14 mouse cellular contexts compared by ENCODE assay signal in genomic region chr12:108785161-108785560, GRCm38 (mm10). TPM values are rescaled to one million over a fixed set of nuclear protein-coding genes. Genes with fewer than 3 reads are reported as not detected.
"Had no signal": no experiment of that assay in that cellular context is flagged by ENCODE, and none has a peak within 500 bp of the region (broad histone marks: within the 10 kb centered on the region; RNA-seq: fewer than 3 reads in every experiment).

No protein-coding gene starts in this region.

- ATAC-seq: hindbrain, postnatal 0 days; intestine, embryonic 16.5 days had no signal

- DNase-seq: gastrocnemius, postnatal 14 days; gastrocnemius, postnatal 36 days; heart, adult 18-20 months; heart, postnatal 14 days; heart, postnatal 36 days; kidney, adult 11 months; kidney, adult 2 months; kidney, adult 9 months; kidney, postnatal 14 days; kidney, postnatal 36 days; liver had no signal

RNA-seq across cellular contexts. Expression of gene Slc25a29, which starts 50.5 kb away (rescaled TPM):
- total RNA-seq: hematopoietic stem cell, adult 5-6 weeks had no signal
